Mouse (Mus musculus): ENCODE results near the gene Mapkap1. TPM values are rescaled to one million over a fixed set of nuclear protein-coding genes. Genes with fewer than 3 reads are reported as not detected.

The Mapkap1 gene
- polyA plus RNA-seq, 1 experiment = 5.9 TPM

DNA sequence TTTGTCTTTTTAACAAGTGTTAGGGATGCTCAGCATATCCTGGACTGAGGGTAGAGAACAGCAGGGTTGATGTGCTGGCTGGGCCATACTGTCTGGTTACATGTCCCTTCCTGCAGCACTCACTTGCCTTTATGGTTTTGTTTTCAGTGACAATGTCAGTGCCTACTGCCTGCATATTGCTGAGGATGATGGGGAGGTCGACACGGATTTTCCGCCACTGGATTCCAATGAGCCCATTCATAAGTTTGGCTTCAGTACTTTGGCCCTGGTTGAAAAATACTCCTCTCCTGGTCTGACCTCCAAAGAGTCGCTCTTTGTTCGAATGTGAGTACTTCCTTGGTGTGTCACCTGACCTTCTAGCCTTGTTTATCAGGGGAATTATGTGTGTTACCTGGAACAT, 112.0 kb downstream of the Mapkap1 start:
- H3K4me3 ChIP-seq (replicated peaks) = no peak overlapping the region

DNA sequence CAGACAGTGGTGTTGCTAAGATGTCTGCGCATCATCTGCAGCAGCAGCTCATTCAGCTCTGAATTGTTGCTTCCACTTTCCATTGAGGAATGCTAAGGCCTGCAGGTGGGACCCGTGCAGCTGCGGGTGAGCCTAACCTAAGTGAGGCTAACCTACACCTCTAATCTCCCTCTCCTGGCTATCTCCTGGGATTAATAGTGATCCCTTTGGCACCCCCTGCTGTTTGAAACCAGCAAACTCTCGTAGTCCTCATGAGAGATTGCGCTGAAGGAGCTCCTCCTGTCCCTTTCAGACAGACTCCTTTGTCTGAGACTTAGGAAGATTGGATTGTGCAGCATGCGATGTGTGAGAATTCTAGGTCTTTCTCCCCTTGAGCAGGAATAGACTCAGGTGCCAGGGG, 113.0 kb downstream of the Mapkap1 start:
- no peaks in the 10 kb centered on the region for H3K27me3 ChIP-seq (ENCODE audit: control insufficient read depth)
- no peak overlapping the region for H3K4me3 ChIP-seq (replicated peaks)
- no peaks in the 10 kb centered on the region for H3K9me3 ChIP-seq (ENCODE audit: control insufficient read depth, low read length)
- H3K36me3 ChIP-seq (ENCODE audit: control insufficient read depth) = peaks cover 4% of the 10 kb centered on the region; the same call in 1 of the 2 replicates
- no peak for TF ChIP-seq TAL1 (IDR thresholded peaks at IDR 0.05; ENCODE audit: low read length)
- no peak for TF ChIP-seq GATA1 (IDR thresholded peaks at IDR 0.05; ENCODE audit: low read length)
- H3K4me1 ChIP-seq (ENCODE audit: control insufficient read depth) = no peaks in the 10 kb centered on the region

More for the DNA sequence above, 112.0 kb downstream of the Mapkap1 start:
- no peaks in the 10 kb centered on the region for H3K9me3 ChIP-seq (ENCODE audit: control insufficient read depth, low read length)
- no peaks in the 10 kb centered on the region for H3K27me3 ChIP-seq (ENCODE audit: control insufficient read depth)
- peaks cover 4% of the 10 kb centered on the region; the same call in 1 of the 2 replicates for H3K36me3 ChIP-seq (ENCODE audit: control insufficient read depth)
- no peaks in the 10 kb centered on the region for H3K4me1 ChIP-seq (ENCODE audit: control insufficient read depth)
- TF ChIP-seq TAL1 (IDR thresholded peaks at IDR 0.05; ENCODE audit: low read length) (no peak), GATA1 (IDR thresholded peaks at IDR 0.05; ENCODE audit: low read length) (no peak)

DNA sequence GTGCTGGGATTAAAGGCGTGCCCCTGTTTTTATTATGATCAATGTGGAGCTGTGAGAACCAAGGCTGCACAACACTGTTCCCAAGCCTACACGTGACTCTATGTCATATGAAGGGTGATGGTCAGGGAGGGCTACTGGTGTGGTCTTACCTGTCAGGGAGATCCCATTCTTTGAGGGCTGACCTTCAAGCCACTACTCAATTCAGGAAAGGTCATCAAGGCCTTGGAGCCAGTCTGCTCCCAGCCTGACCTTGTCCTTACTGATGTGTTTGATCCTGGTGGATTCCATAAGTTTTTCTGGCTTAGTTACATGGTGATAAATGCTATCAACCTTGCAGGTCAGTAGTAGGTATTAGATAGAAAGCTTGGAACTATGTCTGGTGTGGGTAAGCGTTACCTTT, 114.8 kb downstream of the Mapkap1 start:
- Histone ChIP-seq H3K36me3 (ENCODE audit: control insufficient read depth) (peaks cover 4% of the 10 kb centered on the region; the same call in 1 of the 2 replicates), H3K27me3 (ENCODE audit: control insufficient read depth) (no peaks in the 10 kb centered on the region), H3K4me1 (ENCODE audit: control insufficient read depth) (no peaks in the 10 kb centered on the region), H3K4me3 (replicated peaks) (no peak overlapping the region), H3K9me3 (ENCODE audit: control insufficient read depth, low read length) (no peaks in the 10 kb centered on the region)
- TF ChIP-seq GATA1 (IDR thresholded peaks at IDR 0.05; ENCODE audit: low read length) = no peak
- TF ChIP-seq TAL1 (IDR thresholded peaks at IDR 0.05; ENCODE audit: low read length) = no peak

- H3K27me3 ChIP-seq (ENCODE audit: control insufficient read depth) = no peaks in the 10 kb centered on the region
- no peaks in the 10 kb centered on the region for H3K4me1 ChIP-seq (ENCODE audit: control insufficient read depth)
- no peak overlapping the region for H3K4me3 ChIP-seq (replicated peaks)
- no peak for TF ChIP-seq TAL1 (IDR thresholded peaks at IDR 0.05; ENCODE audit: low read length)
- no peak for TF ChIP-seq GATA1 (IDR thresholded peaks at IDR 0.05; ENCODE audit: low read length)
- no peaks in the 10 kb centered on the region for H3K9me3 ChIP-seq (ENCODE audit: control insufficient read depth, low read length)
- H3K36me3 ChIP-seq (ENCODE audit: control insufficient read depth) = peaks cover 2% of the 10 kb centered on the region; the same call in 1 of the 2 replicates
These were observed 120.2 kb downstream of the Mapkap1 start for GRCm38 (mm10) chr2:34526527-34527371.

DNA sequence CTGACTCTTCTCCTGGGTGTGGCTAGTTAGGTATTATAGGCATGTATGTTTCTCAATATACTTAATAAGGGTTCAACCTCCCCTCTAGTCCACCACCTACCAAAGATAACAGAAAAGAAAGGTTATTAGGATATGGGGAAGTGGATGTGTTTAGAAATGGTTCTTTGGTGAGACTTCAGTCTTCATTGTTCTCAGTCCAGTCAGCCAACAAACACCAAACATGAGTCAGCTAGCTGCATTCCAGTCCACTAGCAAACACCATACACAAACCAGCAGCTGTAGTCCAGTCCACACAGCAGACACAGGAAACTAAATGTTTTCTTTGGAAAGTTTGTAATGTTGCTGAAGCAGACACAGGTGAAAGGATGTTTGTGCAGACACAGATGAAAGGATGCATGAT, 121.9 kb downstream of the Mapkap1 start:
- TF ChIP-seq GATA1 (IDR thresholded peaks at IDR 0.05; ENCODE audit: low read length) = no peak
- TF ChIP-seq TAL1 (IDR thresholded peaks at IDR 0.05; ENCODE audit: low read length) = no peak
- no peaks in the 10 kb centered on the region; the same call in 1 of the 2 replicates for H3K36me3 ChIP-seq (ENCODE audit: control insufficient read depth)

GRCm38 (mm10) chr2:34530042-34530441, 123.5 kb downstream of the Mapkap1 start:
- H3K4me3 ChIP-seq (replicated peaks) = no peak overlapping the region
- no peaks in the 10 kb centered on the region for H3K4me1 ChIP-seq (ENCODE audit: control insufficient read depth)
- no peaks in the 10 kb centered on the region; the same call in 1 of the 2 replicates for H3K36me3 ChIP-seq (ENCODE audit: control insufficient read depth)
- no peak for TF ChIP-seq TAL1 (IDR thresholded peaks at IDR 0.05; ENCODE audit: low read length)
- no peak for TF ChIP-seq GATA1 (IDR thresholded peaks at IDR 0.05; ENCODE audit: low read length)
- no peaks in the 10 kb centered on the region for H3K27me3 ChIP-seq (ENCODE audit: control insufficient read depth)
- H3K9me3 ChIP-seq (ENCODE audit: control insufficient read depth, low read length) = no peaks in the 10 kb centered on the region

More for the DNA sequence above, 121.9 kb downstream of the Mapkap1 start:
- H3K27me3 ChIP-seq (ENCODE audit: control insufficient read depth) = no peaks in the 10 kb centered on the region
- no peaks in the 10 kb centered on the region for H3K4me1 ChIP-seq (ENCODE audit: control insufficient read depth)
- no peaks in the 10 kb centered on the region for H3K9me3 ChIP-seq (ENCODE audit: control insufficient read depth, low read length)
- no peak overlapping the region for H3K4me3 ChIP-seq (replicated peaks)

- Histone ChIP-seq H3K4me1 (ENCODE audit: control insufficient read depth) (no peaks in the 10 kb centered on the region), H3K27me3 (ENCODE audit: control insufficient read depth) (no peaks in the 10 kb centered on the region), H3K36me3 (ENCODE audit: control insufficient read depth) (no peaks in the 10 kb centered on the region; the same call in 1 of the 2 replicates), H3K4me3 (replicated peaks) (no peak overlapping the region), H3K9me3 (ENCODE audit: control insufficient read depth, low read length) (no peaks in the 10 kb centered on the region)
- TF ChIP-seq GATA1 (IDR thresholded peaks at IDR 0.05; ENCODE audit: low read length) (no peak), TAL1 (IDR thresholded peaks at IDR 0.05; ENCODE audit: low read length) (no peak)
These were observed 125.3 kb downstream of the Mapkap1 start for GRCm38 (mm10) chr2:34531801-34532298.

GRCm38 (mm10) chr2:34532394-34532793, 125.8 kb downstream of the Mapkap1 start:
- Histone ChIP-seq H3K4me3 (replicated peaks) (no peak overlapping the region), H3K4me1 (ENCODE audit: control insufficient read depth) (no peaks in the 10 kb centered on the region), H3K27me3 (ENCODE audit: control insufficient read depth) (no peaks in the 10 kb centered on the region), H3K9me3 (ENCODE audit: control insufficient read depth, low read length) (no peaks in the 10 kb centered on the region), H3K36me3 (ENCODE audit: control insufficient read depth) (no peaks in the 10 kb centered on the region; the same call in 1 of the 2 replicates)
- no peak for TF ChIP-seq TAL1 (IDR thresholded peaks at IDR 0.05; ENCODE audit: low read length)
- TF ChIP-seq GATA1 (IDR thresholded peaks at IDR 0.05; ENCODE audit: low read length) = no peak

GRCm38 (mm10) chr2:34533281-34533680, 126.7 kb downstream of the Mapkap1 start:
- no peaks in the 10 kb centered on the region; the same call in 1 of the 2 replicates for H3K36me3 ChIP-seq (ENCODE audit: control insufficient read depth)
- H3K9me3 ChIP-seq (ENCODE audit: control insufficient read depth, low read length) = no peaks in the 10 kb centered on the region
- TF ChIP-seq GATA1 (IDR thresholded peaks at IDR 0.05; ENCODE audit: low read length) (no peak), TAL1 (IDR thresholded peaks at IDR 0.05; ENCODE audit: low read length) (no peak)
- H3K27me3 ChIP-seq (ENCODE audit: control insufficient read depth) = no peaks in the 10 kb centered on the region
- H3K4me3 ChIP-seq (replicated peaks) = no peak overlapping the region
- no peaks in the 10 kb centered on the region for H3K4me1 ChIP-seq (ENCODE audit: control insufficient read depth)
